Mouse (Mus musculus) brain, embryonic 14.5 days (tissue): Measurements from ENCODE around the gene Rnft2.

Experiments used
- CTCF ChIP-seq: fragments of 200-500 bp; IDR thresholded peaks from 2 replicates; pipeline ENCODE4 v1.5.1; 2012; ENCODE audit warnings: inconsistent platforms, mild to moderate bottlenecking, moderate library complexity, borderline replicate concordance; ENCODE audit not compliant: insufficient read depth, insufficient read length; ENCODE audit errors: extremely low read depth
- POLR2A ChIP-seq: fragments of 200-500 bp; IDR thresholded peaks from 2 replicates; pipeline ENCODE4 v1.6.1; 2012; ENCODE audit warnings: mild to moderate bottlenecking, inconsistent platforms, borderline replicate concordance; ENCODE audit not compliant: poor library complexity, insufficient read depth, insufficient read length, severe bottlenecking; ENCODE audit errors: extremely low read depth

- no peak for TF ChIP-seq POLR2A
- TF ChIP-seq CTCF = no peak
Observed at GRCm38 (mm10) chr5:118217410-118217809, 27.5 kb downstream of the Rnft2 start.
